Comparison of ENCODE assay signal across 1 mouse cellular context in the genomic region with DNA sequence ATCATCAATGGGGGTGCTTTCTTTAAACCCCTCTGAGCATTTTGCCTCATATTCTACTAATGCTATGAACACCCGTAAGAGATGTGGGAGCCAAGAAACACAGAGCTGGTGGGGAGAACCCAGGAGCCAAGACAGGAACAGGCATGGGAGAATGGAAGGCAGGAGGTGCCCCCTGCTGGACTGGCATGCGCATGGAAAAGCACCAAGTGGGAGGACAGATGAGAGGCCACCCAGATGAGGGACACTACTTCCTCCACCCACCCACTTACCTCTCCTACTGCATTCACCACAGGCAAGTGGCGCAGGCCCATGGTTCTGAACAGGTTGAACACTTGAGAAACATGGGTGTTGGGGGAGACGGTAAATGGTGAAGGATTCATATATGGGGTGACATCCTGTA.
TF ChIP-seq lines count a peak whose summit lies in the region.

No protein-coding gene starts in this region.

TF ChIP-seq in CH12.LX, 34 proteins besides CTCF, POLR2A, EP300 and RAD21 (continued from another document):
- TF ChIP-seq ZNF384 (IDR thresholded peaks at IDR 0.05; ENCODE audit: low read depth, low read length) = no peak
- no peak for TF ChIP-seq JUND (conservative IDR thresholded peaks at IDR 0.05; ENCODE audit: low read depth, low read length)
- no peak for TF ChIP-seq ZC3H11A (IDR thresholded peaks at IDR 0.05; ENCODE audit: low read depth, low read length)
- TF ChIP-seq SMC3 (IDR thresholded peaks at IDR 0.05; ENCODE audit: low read depth, low read length) = peak; percentile 71
- TF ChIP-seq MAX (IDR thresholded peaks at IDR 0.05; ENCODE audit: low read length) = no peak
